Mouse (Mus musculus): ENCODE results near the gene Gucy2d.

The Gucy2d gene

GRCm38 (mm10) chr7:98522576-98522975 lies 82.4 kb downstream of the Gucy2d start:
- DNase-seq (ENCODE audit: low spot score in 2 of 2) = no peak

GRCm38 (mm10) chr7:98523070-98523812 lies 83.0 kb downstream of the Gucy2d start:
- no peak for DNase-seq (ENCODE audit: low spot score in 2 of 2)

- peak in 1 of 2 experiments; percentile 59 for DNase-seq (ENCODE audit: low spot score in 2 of 2)
Observed at GRCm38 (mm10) chr7:98523813-98524361, 83.7 kb downstream of the Gucy2d start.

GRCm38 (mm10) chr7:98524401-98524800 lies 84.2 kb downstream of the Gucy2d start:
- no peak for DNase-seq (ENCODE audit: low spot score in 2 of 2)

GRCm38 (mm10) chr7:98524869-98525699 lies 84.9 kb downstream of the Gucy2d start:
- DNase-seq (ENCODE audit: low spot score in 2 of 2) = no peak
